Mouse (Mus musculus): ENCODE measurements around the gene Msln.

- TF ChIP-seq POLR2A (IDR thresholded peaks at IDR 0.05; ENCODE audit: control insufficient read depth, extremely low read depth, insufficient read depth, low read length, poor library complexity) (no peak), CTCF (IDR thresholded peaks at IDR 0.05; ENCODE audit: borderline replicate concordance, control insufficient read depth, extremely low read depth, insufficient read depth, low read length, poor library complexity) (no peak)
These were observed 26.2 kb downstream of the Msln start for GRCm38 (mm10) chr17:25728009-25728270.
